Mouse (Mus musculus): ENCODE measurements around the gene Fchsd2. TPM values are rescaled to one million over a fixed set of nuclear protein-coding genes. Genes with fewer than 3 reads are reported as not detected.

Gene Fchsd2
- polyA plus RNA-seq, 1 experiment, result 4.5 TPM

DNA sequence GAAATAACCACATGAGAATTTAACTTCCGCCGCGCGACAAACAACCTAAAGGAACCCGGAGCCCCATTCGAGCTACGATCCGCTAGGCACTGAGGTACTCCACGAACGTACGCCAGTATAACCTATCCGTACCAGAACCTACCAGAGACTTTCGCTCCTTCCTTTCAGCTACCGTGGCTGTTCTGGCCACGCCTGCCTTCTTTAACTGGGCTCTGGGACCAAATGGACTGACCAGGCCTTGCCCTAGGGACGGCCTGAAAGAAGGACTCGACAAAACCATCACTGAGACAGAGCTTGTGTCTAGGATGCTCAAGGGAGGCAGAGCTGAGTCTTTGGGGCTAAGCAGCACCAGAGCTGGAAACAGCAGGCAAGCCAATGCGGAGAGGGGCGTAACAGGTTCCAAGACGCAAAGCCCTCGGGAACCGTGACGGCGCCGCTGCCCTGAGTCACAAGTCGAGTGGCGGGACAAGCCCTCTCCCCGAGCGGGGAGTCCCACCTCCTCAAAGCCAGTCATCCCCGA lies 208.8 kb downstream of the Fchsd2 start:
- 1% methylated on average over 30 of the region's 30 CpGs for whole genome bisulfite sequencing
- DNase-seq (ENCODE audit: low read depth, low spot score), result no peak

DNA sequence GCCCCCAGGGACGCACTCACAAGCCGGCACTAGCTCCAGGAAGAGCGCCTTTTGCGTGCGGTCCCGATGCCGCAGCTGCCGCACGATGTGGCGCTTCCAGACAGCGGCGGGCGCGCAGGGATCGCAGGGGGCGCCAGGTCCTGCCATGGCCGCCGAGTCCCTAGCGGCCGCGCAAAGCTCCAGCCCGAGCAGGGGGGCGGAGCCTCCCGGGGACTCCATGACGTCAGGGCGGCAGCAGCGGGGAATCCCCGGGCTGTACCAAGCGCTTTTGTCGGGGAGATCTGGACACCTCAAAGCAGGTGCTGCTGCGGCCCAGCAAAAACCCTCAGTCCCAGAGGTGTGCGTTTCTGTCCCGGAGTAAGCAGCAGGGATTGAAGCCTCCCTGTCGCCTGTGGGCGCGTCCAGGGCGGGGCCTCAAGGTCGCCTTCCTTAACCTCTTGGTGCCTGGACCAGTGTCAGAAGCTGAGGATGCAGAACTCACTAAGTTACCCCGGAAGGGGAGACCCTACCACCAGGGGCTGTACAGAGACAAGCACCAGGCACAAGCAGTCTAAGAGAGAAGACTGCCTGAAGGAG lies 209.3 kb downstream of the Fchsd2 start, which contains the start of gene Atg16l2:
Gene Atg16l2, minus strand, starts transcription at position 371 of the 576 bp plus-strand sequence.
- DNase-seq (ENCODE audit: low read depth, low spot score), result peak; percentile 67
- under 1% methylated on average over 39 of the region's 39 CpGs for WGBS

DNA sequence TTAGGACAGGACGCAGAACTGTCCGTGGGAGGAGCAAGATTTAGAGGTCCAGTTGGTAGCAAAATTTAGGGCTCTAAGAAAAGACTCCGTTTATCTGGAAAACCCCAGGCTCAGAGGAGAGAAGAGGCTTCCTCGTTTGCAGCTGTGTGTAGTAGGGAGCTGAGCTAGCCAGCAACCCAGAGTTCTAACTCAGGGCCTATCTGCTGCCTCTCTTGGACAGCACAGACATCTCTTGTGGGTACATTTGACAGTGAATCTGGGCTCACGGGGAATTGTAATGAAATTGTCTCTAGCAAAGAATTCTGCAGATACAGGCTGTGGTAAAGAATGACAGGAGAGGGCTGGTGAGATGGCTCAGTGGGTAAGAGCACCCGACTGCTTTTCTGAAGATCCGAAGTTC lies 210.0 kb downstream of the Fchsd2 start:
- DNase-seq (ENCODE audit: low read depth, low spot score), result no peak
- 52% methylated on average over 7 of the region's 7 CpGs for WGBS

DNA sequence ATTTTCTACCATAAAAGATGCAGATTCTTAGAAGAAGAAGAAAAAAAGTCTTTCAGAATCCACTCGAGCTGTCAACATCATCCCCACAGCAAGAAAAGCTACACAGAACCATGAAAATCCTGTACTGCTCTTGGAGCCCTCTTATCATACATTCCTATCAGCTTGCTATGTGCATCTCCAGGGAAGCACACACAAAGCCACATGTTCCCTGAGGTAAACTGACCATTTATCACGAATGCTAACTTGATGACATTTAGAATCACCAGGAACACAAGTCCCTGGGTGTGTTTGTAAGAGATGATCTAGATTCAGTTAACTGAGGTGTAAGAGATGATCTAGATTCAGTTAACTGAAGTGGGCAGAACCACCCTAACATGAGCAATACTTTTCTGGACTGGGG lies 214.2 kb downstream of the Fchsd2 start:
- WGBS, result 31% methylated on average over 2 of the region's 2 CpGs
- DNase-seq (ENCODE audit: low read depth, low spot score), result no peak

DNA sequence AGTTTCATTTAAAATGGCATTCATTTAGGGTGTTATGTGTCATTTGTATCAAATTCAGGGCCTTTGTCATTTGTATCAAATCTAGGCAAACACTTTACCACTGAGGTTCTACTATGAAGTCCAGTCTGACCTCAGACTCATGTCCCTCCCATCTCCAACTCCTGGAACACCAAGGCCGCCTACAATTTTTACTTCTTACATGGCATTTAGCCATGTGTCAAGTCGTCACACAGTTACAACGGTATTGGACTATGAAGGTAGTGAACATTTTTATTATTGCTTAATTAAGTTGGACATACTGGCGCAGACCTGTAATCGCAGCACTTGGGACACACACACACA lies 217.3 kb downstream of the Fchsd2 start:
- WGBS, result 11% methylated on average over 5 of the region's 5 CpGs
- no peak for DNase-seq (ENCODE audit: low read depth, low spot score)

DNA sequence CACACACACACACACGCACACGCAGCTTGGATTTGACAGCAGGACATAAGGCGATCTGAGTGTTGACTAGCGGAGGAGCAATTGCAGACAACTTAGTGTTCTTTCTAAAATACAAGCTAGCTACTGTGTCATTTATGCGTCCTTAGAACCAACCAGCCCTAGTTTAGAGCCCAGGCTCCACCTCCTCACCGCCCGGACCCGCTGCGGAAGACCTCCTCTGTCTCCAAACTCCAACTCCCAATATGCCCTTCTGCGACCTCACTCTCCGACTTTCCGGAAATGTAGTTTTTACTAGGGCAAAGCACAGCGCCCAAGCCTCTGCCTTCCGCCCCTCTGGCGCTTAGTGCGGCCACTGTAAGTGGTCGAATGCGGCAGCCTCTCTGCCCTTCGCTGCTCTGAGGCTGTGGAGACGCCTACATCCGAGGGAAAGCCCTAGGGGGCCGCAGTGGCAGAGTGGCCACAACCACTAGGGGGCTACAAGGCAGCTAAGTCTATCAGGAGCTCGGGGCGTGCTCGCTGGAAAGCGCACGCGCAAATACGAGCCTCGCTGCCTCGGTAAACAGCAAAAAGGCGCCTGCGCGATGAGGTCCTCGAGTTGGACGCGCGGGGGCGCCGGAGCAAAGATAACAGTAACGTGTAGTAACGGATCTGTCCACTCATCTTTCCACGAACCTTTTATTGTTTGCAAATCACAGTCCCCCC lies 217.8 kb downstream of the Fchsd2 start:
- WGBS, result under 1% methylated on average over 43 of the region's 43 CpGs

DNA sequence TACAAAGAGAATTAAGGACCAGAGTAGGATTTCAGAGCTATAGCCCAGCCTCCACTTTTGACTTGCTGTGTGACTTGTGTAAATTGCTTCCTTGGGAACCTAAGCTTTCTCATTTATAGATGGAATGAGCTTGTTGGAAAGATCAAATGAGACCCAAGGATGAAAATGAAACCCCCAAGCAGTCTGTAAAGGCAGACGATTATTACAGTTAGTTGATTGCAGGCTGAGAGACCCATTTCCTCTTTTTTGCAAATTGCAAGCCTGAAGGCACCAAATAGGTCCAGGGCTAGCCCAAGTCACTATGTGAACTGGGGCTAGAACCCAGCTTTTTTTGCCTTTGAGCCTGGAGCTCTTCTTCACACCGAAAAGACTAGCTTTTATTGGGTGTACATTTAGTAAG lies 218.4 kb downstream of the Fchsd2 start:
- no peak for DNase-seq (ENCODE audit: low read depth, low spot score)
- WGBS, result 16% methylated on average over 2 of the region's 2 CpGs

More for the DNA sequence above, 217.8 kb downstream of the Fchsd2 start:
- peak; percentile 93 for DNase-seq (ENCODE audit: low read depth, low spot score)

DNA sequence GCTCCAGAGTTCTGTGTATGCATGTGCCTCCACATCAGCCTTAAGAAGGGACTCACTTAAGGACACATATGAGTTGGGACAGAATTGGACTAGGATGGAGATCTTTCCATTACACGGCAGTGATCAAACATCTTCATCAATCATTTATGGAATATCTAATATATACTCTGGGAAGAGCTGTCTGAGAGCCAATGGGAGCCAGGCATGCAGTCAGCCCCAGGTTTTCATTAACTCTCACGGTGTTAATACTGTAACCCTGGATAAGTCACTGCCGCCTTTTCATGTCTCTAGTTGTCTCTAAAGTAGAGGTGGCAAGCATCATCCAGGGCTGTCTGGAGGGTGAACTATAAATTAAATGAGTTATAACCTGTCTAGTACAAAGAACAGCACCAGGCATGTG lies 220.4 kb downstream of the Fchsd2 start:
- no peak for DNase-seq (ENCODE audit: low read depth, low spot score)
- WGBS, result 50% methylated on average over 3 of the region's 3 CpGs

DNA sequence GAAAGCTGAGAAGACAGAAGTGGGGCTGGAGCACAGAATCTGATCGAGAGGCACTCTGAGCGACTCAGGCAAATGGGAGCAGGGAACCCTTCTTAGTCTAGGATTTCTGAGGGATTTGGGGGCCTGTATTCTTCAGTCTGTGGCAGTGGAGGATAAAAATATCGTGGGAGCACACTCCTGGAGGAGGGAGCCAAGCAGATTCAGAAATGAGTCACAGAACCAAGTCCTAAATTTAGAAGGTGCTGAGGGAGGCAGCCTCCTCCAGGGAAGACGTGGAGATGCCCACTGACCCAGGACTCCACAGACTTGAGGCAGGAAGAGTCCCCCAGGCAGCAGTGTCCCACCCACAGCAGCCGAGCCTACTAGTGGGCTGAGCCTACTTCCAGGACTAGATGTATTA lies 221.7 kb downstream of the Fchsd2 start:
- WGBS, result 76% methylated on average over 5 of the region's 5 CpGs

DNA sequence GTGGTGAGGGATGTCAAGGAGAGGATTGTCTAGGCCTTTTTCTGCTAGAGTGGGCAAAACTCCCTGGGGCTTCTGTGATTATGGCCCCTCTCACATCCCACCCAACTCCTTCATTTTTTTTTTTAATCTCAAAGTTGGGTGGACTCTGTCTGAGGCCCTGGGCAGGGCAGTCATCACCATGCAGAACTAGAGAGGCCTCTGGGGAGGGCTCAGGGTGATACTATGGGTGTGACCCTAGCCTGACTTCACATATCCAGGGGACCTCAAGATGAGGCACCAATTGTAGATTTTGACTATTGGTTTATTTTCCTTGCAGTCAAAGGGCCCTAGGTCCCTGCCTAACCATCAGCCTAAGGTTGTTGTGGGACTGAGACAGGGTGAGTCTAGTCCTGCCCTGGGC lies 223.0 kb downstream of the Fchsd2 start:
- DNase-seq (ENCODE audit: low read depth, low spot score), result no peak

More for the DNA sequence above, 221.7 kb downstream of the Fchsd2 start:
- DNase-seq (ENCODE audit: low read depth, low spot score), result no peak

DNA sequence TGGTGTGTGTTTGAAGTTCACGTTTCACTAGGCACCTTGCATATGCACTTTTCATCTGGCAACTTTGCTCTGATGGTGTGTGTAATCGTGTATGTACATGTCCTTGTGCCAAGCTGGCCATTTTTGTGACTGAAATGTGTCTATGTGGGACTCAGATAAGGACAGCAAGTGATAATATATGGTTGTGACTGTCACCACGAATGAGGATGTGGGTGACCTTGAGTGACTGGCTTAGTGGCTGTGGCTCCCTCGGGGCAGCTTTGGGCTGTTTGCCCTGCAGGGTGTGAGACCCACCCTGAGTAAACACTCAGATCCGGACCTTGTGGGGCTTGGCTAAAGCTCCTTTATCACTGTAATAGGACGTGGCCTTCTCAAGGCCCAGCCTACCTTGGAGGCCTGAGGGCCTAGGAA lies 223.9 kb downstream of the Fchsd2 start:
- peak; percentile 71 for DNase-seq (ENCODE audit: low read depth, low spot score)
- WGBS, result 22% methylated on average over 6 of the region's 6 CpGs

DNA sequence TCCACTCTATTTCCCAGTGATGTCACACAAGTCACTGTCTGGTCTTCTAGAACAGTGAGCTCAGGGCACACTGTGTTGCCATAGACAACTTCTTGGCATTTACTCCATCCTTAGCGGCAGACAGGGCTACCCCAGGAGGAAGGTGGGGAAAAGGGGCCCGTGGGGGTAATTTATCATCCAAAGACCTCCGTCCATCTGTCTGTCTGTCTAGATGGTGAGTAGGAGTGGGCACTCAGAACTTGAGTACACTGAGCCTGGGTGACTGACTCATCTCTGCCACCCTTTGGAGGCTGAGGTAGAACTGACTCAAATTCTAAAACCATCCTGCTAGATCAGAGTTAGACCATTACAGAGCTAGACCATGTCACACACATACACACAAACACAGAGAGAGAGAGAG lies 224.4 kb downstream of the Fchsd2 start, which contains the start of gene Stard10:
Gene Stard10, plus strand, starts transcription at position 73 of the 400 bp plus-strand sequence.
- WGBS, result 37% methylated on average over 3 of the region's 3 CpGs
- no peak for DNase-seq (ENCODE audit: low read depth, low spot score)

DNA sequence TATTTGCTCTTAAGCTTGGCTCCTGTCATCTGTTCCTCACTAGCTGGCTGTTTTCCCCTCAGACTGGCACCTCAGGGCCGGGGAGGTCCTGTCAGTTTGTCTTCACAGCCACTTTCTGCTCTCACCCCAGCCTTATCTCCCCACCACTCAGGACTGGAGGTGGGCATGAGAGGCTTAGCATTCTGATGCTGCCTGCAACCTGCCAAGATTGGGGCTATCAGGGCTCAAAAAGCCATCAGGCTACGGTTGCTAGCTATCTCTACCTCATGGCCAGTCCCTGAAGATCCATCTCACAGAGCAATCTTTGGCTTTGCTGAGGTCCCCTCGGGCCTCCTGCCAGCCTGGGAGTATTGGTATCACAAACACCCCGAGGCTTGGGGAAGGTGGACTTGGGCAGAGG lies 226.2 kb downstream of the Fchsd2 start:
- WGBS, result 67% methylated on average over 4 of the region's 4 CpGs
- DNase-seq (ENCODE audit: low read depth, low spot score), result no peak

DNA sequence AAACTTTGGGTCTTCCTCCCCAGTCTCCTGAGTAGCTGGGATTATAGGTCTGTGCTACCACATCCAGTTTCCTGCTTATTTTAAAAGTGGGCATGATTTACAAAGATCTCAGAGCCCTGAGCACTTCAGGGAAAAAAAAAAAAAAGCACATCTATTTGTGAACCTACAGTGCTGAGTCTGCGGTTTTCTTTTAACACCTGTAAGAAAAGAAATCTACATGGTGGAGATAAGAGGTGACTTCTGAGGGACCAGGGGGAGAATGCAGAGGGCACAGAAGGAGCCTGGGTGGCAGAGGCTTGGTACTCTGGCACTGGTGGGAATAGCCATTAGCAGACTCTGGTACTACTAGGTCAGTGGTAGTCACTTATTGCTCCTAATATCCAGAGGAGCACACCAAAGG lies 227.1 kb downstream of the Fchsd2 start:
- no peak for DNase-seq (ENCODE audit: low read depth, low spot score)
- 62% methylated on average over 1 of the region's 1 CpGs for WGBS

DNA sequence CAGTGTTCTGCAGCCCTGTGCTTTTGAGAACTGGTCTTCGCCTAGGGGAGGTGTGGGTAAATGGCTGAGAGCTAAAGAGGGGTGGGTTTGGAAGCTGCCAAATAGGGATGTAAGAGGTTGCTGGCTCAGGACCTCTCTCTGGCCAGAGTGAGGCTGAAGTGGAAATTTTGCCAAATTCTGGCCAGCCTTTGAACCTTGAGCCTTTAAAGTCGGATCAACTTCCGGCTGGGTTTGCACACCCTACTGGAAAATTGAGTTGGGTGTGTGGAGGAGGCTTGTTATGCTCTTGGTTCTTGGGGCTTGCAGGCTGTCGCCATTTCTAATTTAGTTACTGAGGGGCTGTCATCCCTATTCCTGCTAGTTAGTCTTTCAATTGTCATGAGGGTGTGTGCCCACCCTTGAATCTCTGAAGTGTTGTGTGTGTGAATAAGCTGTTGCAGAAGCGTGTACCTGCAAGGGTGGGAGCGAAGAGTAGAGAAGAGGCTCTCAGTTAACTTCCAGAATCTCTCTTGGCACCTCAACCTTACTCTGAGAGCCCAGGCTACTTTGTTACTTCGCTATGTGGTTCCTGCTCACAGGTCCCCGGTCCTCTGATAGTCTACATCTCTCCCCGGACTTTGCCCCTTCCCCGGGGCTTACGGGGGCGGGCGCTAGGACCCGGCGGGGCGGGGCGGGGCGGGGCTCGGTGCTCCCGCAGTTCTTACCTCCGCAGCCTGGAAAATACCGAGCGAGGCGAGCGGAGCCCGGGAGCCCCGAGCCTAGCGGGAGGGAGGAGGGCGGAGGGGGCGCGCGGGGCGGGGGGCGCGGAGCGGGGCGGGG lies 227.9 kb downstream of the Fchsd2 start:
- WGBS, result 3% methylated on average over 36 of the region's 37 CpGs
- peak; percentile 67 for DNase-seq (ENCODE audit: low read depth, low spot score)

DNA sequence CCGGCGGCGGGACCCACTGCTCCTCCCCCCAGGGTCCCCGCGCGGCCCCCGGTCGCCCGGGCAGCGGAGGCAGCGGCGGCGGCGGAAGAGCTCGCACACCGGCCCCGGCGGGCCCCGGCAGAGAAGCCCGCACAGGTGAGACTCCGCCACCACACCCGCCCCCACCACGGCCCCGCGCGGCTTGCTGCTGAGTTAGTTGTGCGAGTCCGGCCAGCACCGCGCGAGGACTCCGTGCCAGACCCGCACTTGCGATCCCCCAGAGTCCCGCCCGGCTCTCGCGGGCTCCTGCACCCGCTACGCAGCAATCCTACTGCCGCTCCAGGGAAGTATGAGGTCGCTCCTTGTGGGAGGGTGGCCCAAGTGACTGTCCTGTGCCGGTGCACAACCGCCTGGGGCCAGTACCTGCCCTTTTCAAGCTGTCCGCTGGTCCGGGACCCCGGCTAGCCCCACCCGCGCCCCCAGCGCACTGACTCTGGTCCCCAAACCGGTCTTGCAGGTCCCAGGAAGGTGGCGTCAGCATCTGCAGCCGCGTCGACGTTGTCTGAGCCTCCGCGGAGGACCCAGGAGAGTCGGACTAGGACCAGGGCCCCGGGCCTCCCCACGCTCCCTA lies 228.7 kb downstream of the Fchsd2 start:
- 2% methylated on average over 61 of the region's 61 CpGs for WGBS
- no peak for DNase-seq (ENCODE audit: low read depth, low spot score)

DNA sequence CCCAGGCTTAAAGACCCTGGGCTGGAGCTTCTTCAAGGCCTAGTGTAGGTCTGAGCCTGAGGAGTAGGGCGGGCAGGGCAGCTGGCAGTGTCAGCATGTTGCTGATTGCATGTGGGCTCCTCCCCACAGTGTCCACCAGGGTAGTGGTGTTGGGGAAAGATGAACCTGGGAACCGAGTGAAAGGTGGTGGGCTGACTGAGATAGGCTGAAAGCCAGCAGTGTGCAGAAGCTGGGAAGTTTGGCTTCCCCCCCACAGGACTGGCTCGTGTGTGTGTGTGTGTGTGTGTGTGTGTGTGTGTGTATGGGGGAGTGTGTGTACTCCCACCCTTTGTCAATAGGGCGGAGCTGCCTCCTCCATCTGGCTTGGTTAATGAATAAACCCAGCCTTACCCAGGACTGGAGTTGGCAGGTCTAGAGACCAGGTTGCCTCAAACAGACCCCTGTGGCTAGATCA lies 230.5 kb downstream of the Fchsd2 start:
- WGBS, result 35% methylated on average over 4 of the region's 4 CpGs
- peak; percentile 65 for DNase-seq (ENCODE audit: low read depth, low spot score)

DNA sequence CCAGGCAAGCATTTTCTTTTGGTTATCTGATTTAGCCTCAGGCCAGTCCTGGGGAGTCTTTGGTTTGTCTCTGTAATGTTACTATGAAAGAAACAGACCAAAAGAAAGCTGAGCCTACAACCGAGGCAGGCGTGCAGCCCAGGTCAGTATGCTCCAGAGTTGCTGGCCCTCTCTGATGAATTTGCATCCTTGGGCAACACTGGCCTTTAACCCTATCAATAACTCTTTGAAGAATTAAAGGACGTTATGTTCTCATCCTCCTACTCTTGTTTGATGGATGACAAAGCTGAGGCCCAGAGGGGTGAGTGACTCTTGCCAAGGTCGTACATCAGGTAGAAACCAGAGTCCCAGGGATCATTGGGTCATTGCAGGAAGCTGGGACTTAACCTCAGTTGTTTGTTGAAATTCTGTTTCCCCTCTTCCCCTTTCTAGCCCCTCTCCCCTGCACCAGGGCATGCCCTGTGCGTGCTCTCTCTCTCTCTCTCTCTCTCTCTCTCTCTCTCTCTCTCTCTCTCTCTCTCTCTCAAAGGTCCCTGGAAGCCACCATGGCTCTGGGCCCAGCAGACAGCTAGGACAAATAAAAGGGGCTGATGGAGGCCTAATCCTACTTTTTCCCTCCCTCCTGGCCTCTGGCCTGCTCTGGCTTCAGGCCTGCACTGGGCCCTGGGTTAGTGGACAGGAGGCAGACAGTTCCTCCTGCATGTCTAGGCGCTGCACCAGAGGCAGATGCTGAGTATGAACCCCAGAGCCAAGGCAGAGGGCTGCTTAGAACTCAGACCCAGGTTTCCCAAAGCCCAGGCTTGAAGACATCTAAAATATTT lies 231.7 kb downstream of the Fchsd2 start:
- DNase-seq (ENCODE audit: low read depth, low spot score), result no peak
- WGBS, result 28% methylated on average over 6 of the region's 6 CpGs

DNA sequence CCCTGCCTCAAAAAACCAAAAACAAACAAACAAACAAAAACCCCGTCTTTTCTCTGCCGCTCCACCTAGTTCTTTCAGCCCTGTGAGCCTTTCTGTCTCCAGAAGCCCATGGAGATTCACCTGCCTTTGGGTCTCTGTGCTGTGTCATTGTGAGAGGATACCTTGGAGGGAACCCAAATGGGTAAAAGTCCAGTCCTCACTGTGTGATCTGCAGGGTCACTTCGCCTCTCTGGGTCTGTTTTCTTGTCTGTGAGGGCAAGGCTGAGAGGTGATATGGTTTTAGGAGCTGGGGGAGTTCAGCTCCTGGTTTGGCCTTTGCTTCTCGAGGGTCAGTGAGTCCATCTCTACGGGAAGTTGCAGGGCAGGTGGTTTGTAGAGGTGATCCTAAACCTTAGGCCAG lies 233.3 kb downstream of the Fchsd2 start:
- 39% methylated on average over 5 of the region's 5 CpGs for WGBS
- no peak for DNase-seq (ENCODE audit: low read depth, low spot score)
